Mouse (Mus musculus): ENCODE measurements at regions not wholly inside any gene's neighbourhood (a gene's known extent, or its start where the extent isn't known, plus 50 kb on each side); places are given as distances from the start of the nearest gene placed in this dataset.

DNA sequence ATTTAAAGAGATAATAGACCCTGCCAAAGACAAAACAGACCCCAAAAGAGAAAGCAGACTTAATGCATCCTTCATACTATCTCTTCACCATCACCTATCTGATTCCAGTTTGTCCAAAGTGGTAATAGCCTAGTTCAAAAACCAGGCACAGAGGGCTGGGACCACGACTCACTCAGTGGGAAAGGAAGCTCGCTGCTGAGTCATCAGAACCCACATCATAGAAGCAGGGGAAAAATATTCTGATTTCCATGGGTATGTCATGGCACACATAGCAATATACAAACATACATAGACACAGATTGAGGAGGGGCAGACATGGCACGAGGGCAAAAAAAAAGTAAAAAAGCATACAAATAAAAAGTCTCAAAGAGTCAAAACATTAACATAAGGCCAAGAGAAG lies 53.7 kb upstream of the Ralgps2 start:
- DNase-seq (ENCODE audit: low spot score in 2 of 2) = no peak

DNA sequence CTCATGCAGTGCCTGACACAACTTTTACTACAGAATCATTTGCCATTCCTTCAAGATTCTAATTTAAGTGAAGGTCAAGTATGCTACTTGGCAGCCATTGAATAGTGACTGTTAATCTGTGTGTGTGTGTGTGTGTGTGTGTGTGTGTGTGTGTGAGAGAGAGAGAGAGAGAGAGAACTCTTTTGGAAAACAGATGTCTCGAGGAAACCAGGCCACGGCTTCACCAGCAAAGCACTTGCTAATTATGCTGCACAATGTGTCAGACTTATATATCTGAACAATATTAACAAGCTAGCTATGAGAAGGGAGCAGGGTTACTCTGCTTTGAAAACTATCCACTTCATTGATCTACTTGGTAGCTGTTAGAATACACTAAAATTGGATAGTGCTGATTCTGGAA lies 53.1 kb upstream of the Ralgps2 start:
- DNase-seq (ENCODE audit: low spot score in 2 of 2) = no peak

DNA sequence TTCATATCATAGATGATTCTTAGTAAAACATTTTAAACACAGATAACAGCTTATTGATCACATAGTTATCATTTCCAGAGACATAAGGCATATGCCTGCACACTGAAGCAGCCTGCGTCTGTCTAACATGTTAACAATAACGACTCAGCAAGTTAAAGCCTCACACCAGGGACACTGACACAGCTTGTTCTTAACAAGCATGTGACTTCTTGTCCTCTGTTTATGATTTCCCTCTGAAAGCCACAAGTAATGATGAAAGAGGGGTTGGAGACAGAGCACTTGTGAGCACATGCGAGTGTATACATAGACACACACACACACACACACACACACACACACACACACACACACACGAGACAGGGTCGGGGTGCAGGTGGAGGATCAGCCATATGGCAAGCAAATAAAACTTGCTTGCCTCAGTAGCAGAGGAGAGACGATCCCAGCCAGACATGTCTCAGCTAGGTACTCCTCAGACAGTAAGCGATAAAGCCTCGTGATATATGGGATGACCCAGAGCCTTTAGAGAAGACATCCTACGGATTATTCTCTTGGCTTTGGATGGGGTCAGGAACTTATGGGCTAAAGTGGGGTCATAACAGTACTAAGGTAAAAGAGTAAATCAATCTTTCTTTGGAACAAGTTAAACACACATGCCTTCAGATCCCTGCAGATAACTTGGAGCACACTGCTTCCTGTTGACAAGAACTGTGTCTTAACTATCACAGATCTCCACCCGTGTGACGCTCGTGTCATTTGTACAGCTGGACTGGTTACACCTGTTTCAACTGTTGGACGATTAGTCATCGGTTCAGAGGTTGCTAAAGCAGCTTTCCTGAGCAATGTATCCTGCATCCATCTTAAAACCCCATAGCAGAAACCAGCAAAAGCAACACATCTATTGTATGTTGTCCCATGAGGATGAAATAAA lies 51.4 kb upstream of the Ralgps2 start:
- DNase-seq (ENCODE audit: low spot score in 2 of 2) = peak; percentile 54 to 68

DNA sequence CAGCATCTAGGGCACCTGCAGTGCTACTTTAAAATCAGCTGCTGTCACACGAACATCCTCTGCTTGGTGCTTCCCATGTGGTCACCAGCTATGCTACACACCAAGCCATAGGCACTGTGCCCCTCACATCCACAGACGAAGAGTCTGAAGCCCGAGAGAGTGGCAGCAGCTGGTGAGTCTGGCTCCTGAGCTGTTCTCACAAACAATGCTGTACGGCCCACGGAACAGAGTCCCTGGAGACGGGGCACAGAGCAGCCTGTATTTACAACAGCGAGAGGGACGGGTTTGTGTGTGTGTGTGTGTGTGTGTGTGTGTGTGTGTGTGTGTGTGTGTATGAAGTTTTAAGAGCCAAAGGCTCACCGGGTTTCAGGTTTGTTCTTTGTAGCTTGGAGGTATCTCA lies 50.7 kb upstream of the Ralgps2 start:
- DNase-seq (ENCODE audit: low spot score in 2 of 2) = no peak

DNA sequence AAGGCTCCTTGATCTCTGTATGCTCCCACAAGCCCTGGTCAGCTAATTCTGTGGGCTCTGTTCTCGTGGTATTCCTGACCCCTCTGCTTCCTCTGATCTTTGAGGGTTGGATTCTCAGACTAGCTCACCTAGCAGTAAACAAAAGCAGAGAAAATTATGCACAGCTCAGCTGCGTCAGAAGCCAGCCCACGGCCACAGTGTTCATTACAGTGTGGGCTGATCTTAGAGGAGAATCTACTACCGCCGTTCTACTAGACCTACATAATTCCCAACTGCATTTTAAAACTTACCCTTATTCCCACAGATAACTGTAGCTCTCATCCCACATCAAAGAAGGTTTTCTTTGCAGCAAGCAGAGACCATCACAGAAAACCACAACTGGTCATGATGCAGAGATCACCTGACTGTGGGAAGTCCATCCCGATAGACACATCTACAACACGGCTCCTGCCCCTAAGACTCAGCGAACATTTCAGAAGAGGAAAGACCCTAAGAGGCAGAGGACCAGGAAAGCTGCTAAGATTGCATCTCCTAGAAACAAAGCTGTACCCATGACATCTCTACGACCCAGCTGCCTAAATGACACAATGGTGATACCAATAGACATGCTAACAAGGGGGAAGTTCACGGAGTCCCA lies 49.8 kb upstream of the Ralgps2 start:
- no peak for DNase-seq (ENCODE audit: low spot score in 2 of 2)

All from urinary bladder, postnatal 36 days (tissue).